ENCODE assay signal across 24 mouse cellular contexts in the genomic region with DNA sequence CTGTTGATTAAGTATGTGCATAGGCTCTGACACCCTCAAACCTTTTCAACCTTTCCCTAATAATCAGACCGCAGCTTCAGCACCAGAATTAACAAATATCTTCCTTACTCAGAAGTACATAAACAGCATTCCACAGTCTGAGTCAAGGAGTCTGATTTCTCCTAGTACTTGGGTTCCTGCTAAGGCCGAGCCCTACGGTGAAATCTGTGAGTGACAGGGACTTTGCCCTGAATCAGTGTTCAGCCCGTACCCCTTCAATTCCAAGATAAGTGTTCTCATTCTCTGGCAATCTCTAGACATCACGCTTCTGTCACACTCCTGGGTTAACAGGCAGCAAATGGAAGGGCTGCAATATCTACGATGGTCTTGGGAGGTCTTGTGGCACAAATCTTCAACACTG.
"Had no signal": no experiment of that assay in that cellular context is flagged by ENCODE, and none has a peak within 500 bp of the region (broad histone marks: within the 10 kb centered on the region; RNA-seq: fewer than 3 reads in every experiment).

No protein-coding gene starts in this region.

- H3K9me3 ChIP-seq: heart, embryonic 10.5 days; heart, embryonic 12.5 days; hindbrain, embryonic 10.5 days; hindbrain, embryonic 12.5 days; limb, embryonic 10.5 days; limb, embryonic 12.5 days; liver, embryonic 13.5 days; liver, embryonic 15.5 days had no signal

- H3K27me3 ChIP-seq: heart, embryonic 12.5 days; hindbrain, embryonic 12.5 days; limb, embryonic 12.5 days; liver, embryonic 13.5 days; liver, embryonic 15.5 days had no signal

- ATAC-seq: hindbrain, embryonic 16.5 days; inflammation-experienced regulatory T-cells, adult 6 months had no signal

- H3K4me2 ChIP-seq: heart, embryonic 12.5 days; hindbrain, embryonic 12.5 days; hindbrain, embryonic 14.5 days; limb, embryonic 12.5 days; liver, embryonic 11.5 days; liver, embryonic 13.5 days; liver, embryonic 15.5 days had no signal

- H3K36me3 ChIP-seq: heart, embryonic 10.5 days; heart, embryonic 12.5 days; hindbrain, embryonic 10.5 days; hindbrain, embryonic 12.5 days; limb, embryonic 10.5 days; liver, embryonic 13.5 days; liver, embryonic 15.5 days had no signal

- H3K9ac ChIP-seq: heart, embryonic 12.5 days; hindbrain, embryonic 12.5 days; hindbrain, embryonic 14.5 days; limb, embryonic 12.5 days; liver, embryonic 13.5 days; liver, embryonic 15.5 days had no signal

- H3K27ac ChIP-seq: heart, embryonic 10.5 days; hindbrain, embryonic 10.5 days; hindbrain, embryonic 12.5 days; hindbrain, embryonic 14.5 days; layer of hippocampus, adult 2 months; left cerebral cortex, adult 2 months; limb, embryonic 10.5 days; limb, embryonic 12.5 days; liver, embryonic 13.5 days; liver, embryonic 15.5 days had no signal

- H3K4me3 ChIP-seq: heart, embryonic 10.5 days; heart, embryonic 12.5 days; hindbrain, embryonic 10.5 days; hindbrain, embryonic 12.5 days; layer of hippocampus, adult 2 months; left cerebral cortex, adult 2 months; limb, embryonic 10.5 days; limb, embryonic 12.5 days; liver, embryonic 13.5 days; liver, embryonic 15.5 days had no signal

- H3K4me1 ChIP-seq: limb, embryonic 12.5 days; liver, embryonic 13.5 days; liver, embryonic 15.5 days had no signal

- DNase-seq: gastrocnemius, postnatal 25 days; heart, adult 18-20 months; heart, postnatal 10 days; heart, postnatal 4 days; kidney, adult 18-20 months; kidney, adult 8-10 months; kidney, postnatal 10 days; kidney, postnatal 25 days; kidney, postnatal 4 days; liver; liver, embryonic 13.5 days had no signal
